16 mouse cellular contexts compared by ENCODE assay signal in genomic region chr5:31934397-31934796, GRCm38 (mm10).
DNase-seq lines count a peak whose midpoint lies in the region; ATAC-seq lines count a peak whose summit lies in the region.
"Had no signal": no experiment of that assay in that cellular context is flagged by ENCODE, and none has a peak within 500 bp of the region (broad histone marks: within the 10 kb centered on the region; RNA-seq: fewer than 3 reads in every experiment).

No protein-coding gene starts in this region.

- 74% methylated on average over 3 of the region's 3 CpGs for WGBS in heart, embryonic 12.5 days
- WGBS in embryonic facial prominence, embryonic 13.5 days = 48% methylated on average over 3 of the region's 3 CpGs
- 60% methylated on average over 3 of the region's 3 CpGs for WGBS in limb, embryonic 12.5 days
- 77% methylated on average over 3 of the region's 3 CpGs for WGBS in hindbrain, embryonic 10.5 days

- no peak for ATAC-seq in heart, embryonic 12.5 days (ENCODE audit: insufficient number of reproducible peaks, low FRiP score)
- ATAC-seq in embryonic facial prominence, embryonic 13.5 days (ENCODE audit: insufficient number of reproducible peaks, insufficient read depth, low FRiP score, low TSS enrichment, low read depth) = no peak
- no peak for ATAC-seq in limb, embryonic 12.5 days (ENCODE audit: insufficient number of reproducible peaks, insufficient read depth, low FRiP score, low TSS enrichment, low read depth)
- ATAC-seq: hindbrain, embryonic 16.5 days; midbrain, embryonic 15.5 days had no signal

- DNase-seq in heart, adult 18-20 months = peak; percentile 30 to 38
- DNase-seq in 416B (ENCODE audit: low read depth) = peak; percentile 19
- DNase-seq in hindbrain, embryonic 10.5 days (ENCODE audit: low spot score) = no peak
- no peak for DNase-seq in spleen, adult 18-20 months
- no peak for DNase-seq in kidney, postnatal 4 days
- DNase-seq: adrenal gland, postnatal 10 days; cerebellum, adult 18-20 months; right cerebral cortex, adult 18-20 months; thymus, adult 18-20 months had no signal

- H3K27ac ChIP-seq in heart, embryonic 12.5 days (ENCODE audit: poor library complexity, severe bottlenecking) = no peak overlapping the region
- peak overlapping the region; percentile 76 for H3K27ac ChIP-seq in embryonic facial prominence, embryonic 13.5 days
- peak overlapping the region; percentile 68 for H3K27ac ChIP-seq in limb, embryonic 12.5 days
- no peak overlapping the region for H3K27ac ChIP-seq in hindbrain, embryonic 10.5 days
- H3K27ac ChIP-seq: lung, embryonic 15.5 days; midbrain, embryonic 15.5 days had no signal

- H3K36me3 ChIP-seq in heart, embryonic 12.5 days = no peaks in the 10 kb centered on the region
- no peaks in the 10 kb centered on the region for H3K36me3 ChIP-seq in embryonic facial prominence, embryonic 13.5 days
- H3K36me3 ChIP-seq in limb, embryonic 12.5 days = no peaks in the 10 kb centered on the region
- H3K36me3 ChIP-seq in hindbrain, embryonic 10.5 days = no peaks in the 10 kb centered on the region
- H3K36me3 ChIP-seq: lung, embryonic 15.5 days; midbrain, embryonic 15.5 days had no signal

- no peak overlapping the region for H3K4me2 ChIP-seq in heart, embryonic 12.5 days
- no peak overlapping the region for H3K4me2 ChIP-seq in embryonic facial prominence, embryonic 13.5 days
- no peak overlapping the region for H3K4me2 ChIP-seq in limb, embryonic 12.5 days
- H3K4me2 ChIP-seq: liver, embryonic 11.5 days; lung, embryonic 15.5 days; midbrain, embryonic 15.5 days had no signal

- H3K27me3 ChIP-seq in heart, embryonic 12.5 days (replicated peaks) = no peaks in the 10 kb centered on the region
- no peaks in the 10 kb centered on the region for H3K27me3 ChIP-seq in embryonic facial prominence, embryonic 13.5 days
- H3K27me3 ChIP-seq in limb, embryonic 12.5 days = no peaks in the 10 kb centered on the region
- H3K27me3 ChIP-seq in hindbrain, embryonic 10.5 days (ENCODE audit: insufficient read depth, poor library complexity, severe bottlenecking) = no peaks in the 10 kb centered on the region
- H3K27me3 ChIP-seq: lung, embryonic 15.5 days; midbrain, embryonic 15.5 days had no signal

- no peak overlapping the region for H3K4me3 ChIP-seq in heart, embryonic 12.5 days
- no peak overlapping the region for H3K4me3 ChIP-seq in embryonic facial prominence, embryonic 13.5 days
- no peak overlapping the region for H3K4me3 ChIP-seq in limb, embryonic 12.5 days (replicated peaks)
- no peak overlapping the region for H3K4me3 ChIP-seq in hindbrain, embryonic 10.5 days
- H3K4me3 ChIP-seq: lung, embryonic 15.5 days; midbrain, embryonic 15.5 days had no signal

- no peak overlapping the region for H3K9ac ChIP-seq in heart, embryonic 12.5 days
- H3K9ac ChIP-seq in embryonic facial prominence, embryonic 13.5 days = no peak overlapping the region
- no peak overlapping the region for H3K9ac ChIP-seq in limb, embryonic 12.5 days (replicated peaks)
- H3K9ac ChIP-seq: lung, embryonic 15.5 days; midbrain, embryonic 15.5 days had no signal

- peaks cover 42% of the 10 kb centered on the region for H3K4me1 ChIP-seq in heart, embryonic 12.5 days (replicated peaks)
- H3K4me1 ChIP-seq in embryonic facial prominence, embryonic 13.5 days = peaks cover 34% of the 10 kb centered on the region
- H3K4me1 ChIP-seq in limb, embryonic 12.5 days (replicated peaks) = peaks cover 14% of the 10 kb centered on the region
- peaks cover 4% of the 10 kb centered on the region for H3K4me1 ChIP-seq in hindbrain, embryonic 10.5 days (replicated peaks)
- H3K4me1 ChIP-seq: midbrain, embryonic 15.5 days had no signal

- H3K9me3 ChIP-seq in heart, embryonic 12.5 days (replicated peaks) = no peaks in the 10 kb centered on the region
- H3K9me3 ChIP-seq in embryonic facial prominence, embryonic 13.5 days = no peaks in the 10 kb centered on the region
- no peaks in the 10 kb centered on the region for H3K9me3 ChIP-seq in limb, embryonic 12.5 days
- H3K9me3 ChIP-seq in hindbrain, embryonic 10.5 days = no peaks in the 10 kb centered on the region
- H3K9me3 ChIP-seq: lung, embryonic 15.5 days; midbrain, embryonic 15.5 days had no signal

Comparison
In these comparisons a context has a peak if more than half of its experiments do, and no peak if none do; other contexts are left out.
1. DNase-seq: peak in heart, adult 18-20 months (2 of 2) and 416B (single experiment); none in hindbrain, embryonic 10.5 days (single experiment), spleen, adult 18-20 months (0 of 2) and kidney, postnatal 4 days (0 of 2).
2. H3K27ac ChIP-seq: peak in embryonic facial prominence, embryonic 13.5 days (single experiment) and limb, embryonic 12.5 days (single experiment); none in heart, embryonic 12.5 days (single experiment) and hindbrain, embryonic 10.5 days (single experiment).